Mouse (Mus musculus) liver, embryonic 14.5 days (tissue): ENCODE results near the gene Ada.

ENCODE experiments used
- CTCF ChIP-seq: IDR thresholded peaks from 2 replicates; pipeline ENCODE4 v1.5.1; 2016; ENCODE audit warnings: antibody characterized with exemption, low read depth, control low read depth
- EP300 ChIP-seq: IDR thresholded peaks from 2 replicates; pipeline ENCODE4 v1.6.1; 2016; ENCODE audit warnings: antibody characterized with exemption, low read depth

DNA sequence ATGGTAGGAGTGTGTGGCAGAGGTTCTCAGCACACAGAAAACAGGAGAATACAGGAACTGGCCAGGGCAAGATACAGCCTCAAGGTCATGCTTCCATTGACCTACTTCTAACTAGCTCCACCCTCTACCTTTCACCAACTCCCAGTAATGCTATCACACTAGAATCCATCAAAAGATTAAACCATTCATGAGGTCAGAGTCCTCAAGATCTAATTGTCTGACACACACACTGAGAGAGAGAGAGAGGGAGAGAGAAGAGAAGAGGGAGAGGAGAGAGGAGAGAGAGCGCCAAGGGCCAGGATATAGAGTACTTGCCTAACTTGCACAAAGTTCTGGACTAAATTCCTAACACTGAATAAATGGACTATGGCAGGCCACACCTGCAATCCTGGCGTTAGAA is 67.7 kb downstream of the Ada start:
- no peak for TF ChIP-seq EP300
- TF ChIP-seq CTCF, result no peak
